Mouse (Mus musculus) midbrain, postnatal 0 days (tissue): ENCODE data around the gene Plekhm3. TPM values are rescaled to one million over a fixed set of nuclear protein-coding genes. Genes with fewer than 3 reads are reported as not detected.
"Not testable (repeated sequence)": the region's sequence is repeated elsewhere in the genome, so short reads cannot be mapped to it uniquely, and the experiment has no call there.

Experiments
- ATAC-seq: fragments of 200-750 bp; cut with Nextera tagmentation; 2 replicates; pipeline ENCODE4 v1.8.0; 2017; ENCODE audit warnings: moderate number of reproducible peaks, mild to moderate bottlenecking, moderate TSS enrichment, moderate library complexity; ENCODE audit not compliant: low FRiP score
- DNase-seq: peaks from one replicate; pipeline ENCODE4 v3.0.0-alpha.2; 2015; ENCODE audit warnings: low spot score
- H3K27ac ChIP-seq: fragments of 300-500 bp; sonication (generic); 2 replicates; pipeline ENCODE4 v1.5.1; 2014; ENCODE audit warnings: low read depth, mild to moderate bottlenecking, low read length, mixed read lengths
- H3K27me3 ChIP-seq: fragments of 300-500 bp; sonication (generic); 2 replicates; pipeline ENCODE4 v1.6.1; 2014; ENCODE audit warnings: low read length, control low read depth, mixed read lengths; ENCODE audit not compliant: insufficient read depth
- H3K36me3 ChIP-seq: fragments of 300-500 bp; sonication (generic); 2 replicates; pipeline ENCODE4 v1.6.1; 2014; ENCODE audit warnings: low read length, control low read depth, mixed read lengths; ENCODE audit not compliant: insufficient read depth
- H3K4me1 ChIP-seq: fragments of 300-500 bp; sonication (generic); 2 replicates; pipeline ENCODE4 v1.6.1; 2014; ENCODE audit warnings: mild to moderate bottlenecking, control low read depth, antibody characterized with exemption, low read length, mixed read lengths; ENCODE audit not compliant: insufficient read depth
- H3K4me2 ChIP-seq: fragments of 300-500 bp; sonication (generic); 2 replicates; pipeline ENCODE4 v1.6.1; 2014; ENCODE audit warnings: low read depth, mild to moderate bottlenecking, low read length, mixed read lengths; ENCODE audit not compliant: poor library complexity, severe bottlenecking
- H3K4me3 ChIP-seq: fragments of 300-500 bp; sonication (generic); 2 replicates; pipeline ENCODE4 v1.5.1; 2014; ENCODE audit warnings: low read depth, mild to moderate bottlenecking, low read length, moderate library complexity
- H3K9ac ChIP-seq: fragments of 300-500 bp; sonication (generic); replicated peaks from 2 replicates; pipeline ENCODE4 v1.6.1; 2014; ENCODE audit warnings: mild to moderate bottlenecking, low read length, moderate library complexity, mixed read lengths; ENCODE audit not compliant: poor library complexity, severe bottlenecking
- H3K9me3 ChIP-seq: fragments of 300-500 bp; sonication (generic); 2 replicates; pipeline ENCODE4 v1.6.1; 2016; ENCODE audit warnings: low read length, control low read depth
- CTCF ChIP-seq: IDR thresholded peaks from 2 replicates; pipeline ENCODE4 v1.5.1; 2016; ENCODE audit warnings: antibody characterized with exemption, mild to moderate bottlenecking
- WGBS: fragments of 180-500 bp; shearing (Covaris S2); extraction: QIAGEN DNeasy Blood & Tissue Kit; methylation state at CpG from one replicate; pipeline ENCODE4 v1.1.7; 2014; 5-methylcytosine and 5-hydroxymethylcytosine counted together
- polyA plus RNA-seq: library from polyadenylated mRNA; unstranded; fragments of >200 nt; fragmentation: Nextera tagmentation; extraction: Ambion mirVana; gene quantifications from 2 replicates; pipeline ENCODE4 v1.2.1, GENCODE M21; 2015
- total RNA-seq: library from RNA; depleted of rRNA; stranded (reverse); fragments of >200 nt; gene quantifications from 2 replicates; pipeline ENCODE4 v1.2.3, GENCODE M21; 2014

The Plekhm3 gene
- total and polyA plus RNA-seq, 2 experiments from 2014 or later: 5.9 to 14.6 TPM

GRCm38 (mm10) chr1:64983247-64983646 lies 26.6 kb upstream of the Plekhm3 start:
- Histone ChIP-seq H3K4me1 (no peaks in the 10 kb centered on the region), H3K36me3 (no peaks in the 10 kb centered on the region), H3K27me3 (no peaks in the 10 kb centered on the region), H3K4me3 (no peak overlapping the region), H3K4me2 (no peak overlapping the region), H3K27ac (no peak overlapping the region), H3K9ac (no peak overlapping the region), H3K9me3 (no peaks in the 10 kb centered on the region)
- no peak for TF ChIP-seq CTCF
- DNase-seq (no peak), ATAC-seq (no peak)
- 80% methylated on average over 3 of the region's 3 CpGs for WGBS

- ATAC-seq: no peak
Measured at GRCm38 (mm10) chr1:64978321-64978799, 21.7 kb upstream of the Plekhm3 start.

GRCm38 (mm10) chr1:64975346-64975745 lies 18.7 kb upstream of the Plekhm3 start:
- Histone ChIP-seq H3K36me3 (no peaks in the 10 kb centered on the region), H3K4me2 (no peak overlapping the region), H3K27me3 (no peaks in the 10 kb centered on the region), H3K9ac (no peak overlapping the region), H3K27ac (no peak overlapping the region), H3K4me1 (no peaks in the 10 kb centered on the region), H3K9me3 (no peaks in the 10 kb centered on the region), H3K4me3 (no peak overlapping the region)
- DNase-seq: peak; percentile 9
- no peak for ATAC-seq
- 10% methylated on average over 7 of the region's 7 CpGs for WGBS
- TF ChIP-seq CTCF: no peak

More at GRCm38 (mm10) chr1:64978321-64978799, 21.7 kb upstream of the Plekhm3 start:
- WGBS: 51% methylated on average over 7 of the region's 7 CpGs
- peak; percentile 25 for DNase-seq
- H3K9ac ChIP-seq: no peak overlapping the region
- no peaks in the 10 kb centered on the region for H3K4me1 ChIP-seq
- H3K4me3 ChIP-seq: no peak overlapping the region
- TF ChIP-seq CTCF: no peak
- no peak overlapping the region for H3K27ac ChIP-seq
- H3K27me3 ChIP-seq: no peaks in the 10 kb centered on the region
- H3K36me3 ChIP-seq: no peaks in the 10 kb centered on the region
- no peak overlapping the region for H3K4me2 ChIP-seq
- H3K9me3 ChIP-seq: no peaks in the 10 kb centered on the region

- Histone ChIP-seq H3K27me3 (no peaks in the 10 kb centered on the region), H3K9ac (no peak overlapping the region), H3K9me3 (no peaks in the 10 kb centered on the region), H3K27ac (no peak overlapping the region), H3K4me2 (no peak overlapping the region), H3K4me1 (no peaks in the 10 kb centered on the region), H3K4me3 (no peak overlapping the region), H3K36me3 (no peaks in the 10 kb centered on the region)
- DNase-seq (no peak), ATAC-seq (no peak)
- 76% methylated on average over 5 of the region's 5 CpGs for WGBS
- no peak for TF ChIP-seq CTCF
Measured at GRCm38 (mm10) chr1:64970685-64971084, 14.1 kb upstream of the Plekhm3 start.

DNA sequence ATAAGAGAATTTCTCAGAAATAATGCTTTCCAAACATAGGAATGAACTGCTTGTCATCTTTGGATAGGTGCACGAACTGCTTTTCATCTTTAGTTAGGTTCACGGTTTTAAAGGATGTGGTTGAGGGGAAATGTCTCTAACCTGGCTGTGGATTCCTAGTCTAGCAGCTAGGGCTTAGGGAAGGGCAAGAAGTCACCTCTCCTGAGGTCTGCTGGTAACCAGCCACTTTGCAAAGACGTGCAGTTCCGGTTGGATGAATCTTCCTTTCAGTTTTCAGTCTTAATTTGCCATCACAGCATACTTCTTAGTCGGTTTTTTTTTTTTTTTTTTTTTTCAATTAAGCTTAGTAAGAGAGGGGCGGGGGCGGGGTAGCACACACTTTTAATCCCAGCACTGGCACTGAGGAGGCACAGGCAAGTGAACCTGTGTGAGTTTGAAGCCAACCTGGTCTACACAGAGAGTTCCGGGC lies 431 bp upstream of the Plekhm3 start:
- TF ChIP-seq CTCF: no peak
- no peaks in the 10 kb centered on the region for H3K36me3 ChIP-seq
- DNase-seq: no peak
- H3K9ac ChIP-seq: peak overlapping the region; percentile 95
- peak; percentile 67; the same call in 1 of the 2 replicates for ATAC-seq
- H3K4me2 ChIP-seq: peak overlapping the region; percentile 58
- peak overlapping the region; percentile 87 for H3K4me3 ChIP-seq
- 37% methylated on average over 8 of the region's 8 CpGs for WGBS
- H3K9me3 ChIP-seq: no peaks in the 10 kb centered on the region
- no peaks in the 10 kb centered on the region for H3K4me1 ChIP-seq
- H3K27ac ChIP-seq: peak overlapping the region; percentile 92
- H3K27me3 ChIP-seq: no peaks in the 10 kb centered on the region

- not testable (repeated sequence) for ATAC-seq, H3K9ac ChIP-seq, H3K27ac ChIP-seq, DNase-seq, H3K27me3 ChIP-seq, H3K36me3 ChIP-seq, H3K4me2 ChIP-seq, H3K4me1 ChIP-seq, H3K4me3 ChIP-seq, H3K9me3 ChIP-seq
- 88% methylated on average over 6 of the region's 7 CpGs for WGBS
Measured at GRCm38 (mm10) chr1:64954786-64955185, 1.8 kb downstream of the Plekhm3 start.
